Mouse (Mus musculus): ENCODE data around the gene Smg6. TPM values are rescaled to one million over a fixed set of nuclear protein-coding genes. Genes with fewer than 3 reads are reported as not detected.

The Smg6 gene
- polyA plus RNA-seq, 1 experiment from 2014 or later, result 7.7 TPM

- Histone ChIP-seq H3K9ac (no peak overlapping the region), H3K4me3 (no peak overlapping the region), H3K4me1 (0 out of 2 replicates have a peak, but pooled peaks cover 8% of the 10 kb centered on the region), H3K4me2 (no peak overlapping the region), H3K27me3 (replicated peaks) (no peaks in the 10 kb centered on the region), H3K36me3 (peaks cover 8% of the 10 kb centered on the region), H3K9me3 (replicated peaks) (no peaks in the 10 kb centered on the region), H3K27ac (no peak overlapping the region)
- ATAC-seq, result no peak
- WGBS (ENCODE audit: insufficient replicate concordance), result 72% methylated on average over 3 of the region's 3 CpGs
Measured at GRCm38 (mm10) chr11:75034104-75034503, 108.5 kb downstream of the Smg6 start.

DNA sequence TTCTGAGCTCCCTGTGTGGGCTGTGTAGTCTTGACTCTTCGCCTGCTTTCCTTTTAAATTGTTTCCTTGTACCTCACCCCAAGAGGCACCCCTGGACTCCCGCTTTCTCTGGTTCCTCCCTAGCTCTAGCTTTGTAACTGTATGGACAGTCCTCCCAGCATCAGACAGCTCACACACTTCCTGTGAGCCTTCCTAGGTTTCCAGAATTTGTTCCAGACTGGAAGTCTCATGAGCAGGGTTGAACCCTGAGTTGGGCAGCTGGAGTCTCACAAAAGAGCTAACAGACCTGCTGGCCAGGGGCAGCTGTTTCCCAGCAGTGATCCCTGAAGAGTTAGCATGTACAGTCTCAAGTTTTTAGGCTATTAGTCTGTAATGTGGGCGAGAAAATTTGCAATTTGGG is 118.7 kb downstream of the Smg6 start:
- no peaks in the 10 kb centered on the region for H3K9me3 ChIP-seq (replicated peaks)
- H3K36me3 ChIP-seq, result peaks cover 32% of the 10 kb centered on the region
- H3K4me1 ChIP-seq, result peaks cover 11% of the 10 kb centered on the region; the same call in 1 of the 2 replicates
- WGBS (ENCODE audit: insufficient replicate concordance), result 70% methylated on average over 3 of the region's 3 CpGs
- H3K4me2 ChIP-seq, result no peak overlapping the region
- no peak overlapping the region for H3K4me3 ChIP-seq
- no peaks in the 10 kb centered on the region for H3K27me3 ChIP-seq (replicated peaks)
- H3K9ac ChIP-seq, result no peak overlapping the region
- H3K27ac ChIP-seq, result no peak overlapping the region
- ATAC-seq, result no peak

- H3K4me3 ChIP-seq, result no peak overlapping the region
- H3K27me3 ChIP-seq (replicated peaks), result no peaks in the 10 kb centered on the region
- peaks cover 21% of the 10 kb centered on the region for H3K36me3 ChIP-seq
- H3K27ac ChIP-seq, result no peak overlapping the region
- 87% methylated on average over 4 of the region's 4 CpGs for WGBS (ENCODE audit: insufficient replicate concordance)
- no peak for ATAC-seq
- H3K4me2 ChIP-seq, result no peak overlapping the region
- H3K9me3 ChIP-seq (replicated peaks), result no peaks in the 10 kb centered on the region
- peaks cover 25% of the 10 kb centered on the region; the same call in 1 of the 2 replicates for H3K4me1 ChIP-seq
- no peak overlapping the region for H3K9ac ChIP-seq
Measured at GRCm38 (mm10) chr11:75045822-75046221, 120.2 kb downstream of the Smg6 start.

- Histone ChIP-seq H3K4me1 (peaks cover 32% of the 10 kb centered on the region), H3K27ac (no peak overlapping the region), H3K9me3 (replicated peaks) (no peaks in the 10 kb centered on the region), H3K4me2 (no peak overlapping the region), H3K4me3 (no peak overlapping the region), H3K27me3 (replicated peaks) (no peaks in the 10 kb centered on the region), H3K36me3 (peaks cover 14% of the 10 kb centered on the region), H3K9ac (no peak overlapping the region)
- ATAC-seq, result no peak
- WGBS (ENCODE audit: insufficient replicate concordance), result 76% methylated on average over 3 of the region's 3 CpGs
Measured at GRCm38 (mm10) chr11:75046638-75047037, 121.0 kb downstream of the Smg6 start.

DNA sequence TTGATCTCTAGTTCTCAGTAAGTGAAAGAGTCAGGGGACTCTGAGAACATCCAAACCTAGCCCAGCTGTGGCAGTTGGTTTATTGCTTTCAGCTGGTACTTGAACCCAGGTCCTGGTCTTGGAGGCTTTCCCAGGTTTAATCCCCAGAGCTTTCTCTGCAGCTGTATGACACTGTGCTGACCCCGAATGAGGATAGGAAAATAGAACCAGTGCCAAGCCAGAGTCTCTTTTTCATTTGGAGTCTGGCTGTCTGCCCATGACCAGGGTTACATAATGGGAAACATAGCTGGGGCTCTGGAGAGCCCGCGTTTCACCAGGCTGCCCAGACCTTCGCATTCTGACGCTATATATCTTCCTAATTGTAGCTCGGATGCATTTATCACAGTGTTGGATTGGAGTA is 121.4 kb downstream of the Smg6 start:
- peaks cover 37% of the 10 kb centered on the region for H3K4me1 ChIP-seq
- no peak overlapping the region for H3K9ac ChIP-seq
- no peak for ATAC-seq
- no peaks in the 10 kb centered on the region for H3K9me3 ChIP-seq (replicated peaks)
- no peak overlapping the region for H3K4me2 ChIP-seq
- H3K36me3 ChIP-seq, result peaks cover 10% of the 10 kb centered on the region; the same call in 1 of the 2 replicates
- no peak overlapping the region for H3K4me3 ChIP-seq
- H3K27ac ChIP-seq, result no peak overlapping the region
- no peaks in the 10 kb centered on the region for H3K27me3 ChIP-seq (replicated peaks)
- WGBS (ENCODE audit: insufficient replicate concordance), result 86% methylated on average over 6 of the region's 6 CpGs

GRCm38 (mm10) chr11:75047736-75048407 is 122.2 kb downstream of the Smg6 start:
- 80% methylated on average over 7 of the region's 7 CpGs for WGBS (ENCODE audit: insufficient replicate concordance)
- Histone ChIP-seq H3K36me3 (peaks cover 6% of the 10 kb centered on the region; the same call in 1 of the 2 replicates), H3K9ac (no peak overlapping the region), H3K4me1 (peaks cover 45% of the 10 kb centered on the region), H3K9me3 (replicated peaks) (no peaks in the 10 kb centered on the region), H3K27me3 (replicated peaks) (no peaks in the 10 kb centered on the region), H3K4me3 (no peak overlapping the region), H3K27ac (peak overlapping the region; percentile 28; the same call in 1 of the 2 replicates), H3K4me2 (no peak overlapping the region)
- no peak for ATAC-seq

DNA sequence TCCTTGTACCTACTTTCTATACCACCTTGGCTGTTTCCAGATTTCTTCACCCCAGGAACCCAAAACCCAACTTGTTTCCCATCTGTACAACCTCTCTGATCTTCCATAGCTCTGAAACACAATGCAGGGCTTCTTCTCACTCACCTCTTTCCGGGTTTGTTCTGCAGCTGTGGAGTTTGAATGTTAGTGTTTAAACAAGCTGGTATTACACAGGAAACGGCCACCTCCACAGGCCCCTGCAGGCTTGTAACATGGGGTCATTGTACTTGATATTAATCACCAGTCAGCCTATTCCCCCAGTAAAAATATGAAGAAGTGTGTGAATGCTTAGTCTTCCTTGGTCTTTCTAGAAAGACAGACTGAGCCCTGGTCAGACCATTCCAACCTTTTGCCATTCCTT is 123.5 kb downstream of the Smg6 start:
- Histone ChIP-seq H3K36me3 (peaks cover 6% of the 10 kb centered on the region; the same call in 1 of the 2 replicates), H3K4me3 (no peak overlapping the region), H3K9ac (no peak overlapping the region), H3K4me2 (no peak overlapping the region), H3K9me3 (replicated peaks) (no peaks in the 10 kb centered on the region), H3K27me3 (replicated peaks) (no peaks in the 10 kb centered on the region), H3K27ac (no peak overlapping the region), H3K4me1 (peaks cover 48% of the 10 kb centered on the region)
- ATAC-seq, result no peak
- WGBS (ENCODE audit: insufficient replicate concordance), result 57% methylated on average over 2 of the region's 2 CpGs

- H3K27ac ChIP-seq, result no peak overlapping the region
- H3K4me3 ChIP-seq, result no peak overlapping the region
- no peak overlapping the region for H3K4me2 ChIP-seq
- 78% methylated on average over 2 of the region's 2 CpGs for WGBS (ENCODE audit: insufficient replicate concordance)
- ATAC-seq, result no peak
- H3K9me3 ChIP-seq (replicated peaks), result no peaks in the 10 kb centered on the region
- no peak overlapping the region for H3K9ac ChIP-seq
- peaks cover 10% of the 10 kb centered on the region for H3K36me3 ChIP-seq
- no peaks in the 10 kb centered on the region for H3K27me3 ChIP-seq (replicated peaks)
- peaks cover 48% of the 10 kb centered on the region for H3K4me1 ChIP-seq
Measured at GRCm38 (mm10) chr11:75049807-75050206, 124.2 kb downstream of the Smg6 start.

GRCm38 (mm10) chr11:75051239-75051638 is 125.6 kb downstream of the Smg6 start:
- Histone ChIP-seq H3K9ac (no peak overlapping the region), H3K27ac (peak overlapping the region; percentile 27), H3K4me2 (no peak overlapping the region), H3K36me3 (peaks cover 11% of the 10 kb centered on the region), H3K27me3 (replicated peaks) (no peaks in the 10 kb centered on the region), H3K9me3 (replicated peaks) (no peaks in the 10 kb centered on the region), H3K4me3 (no peak overlapping the region), H3K4me1 (peaks cover 48% of the 10 kb centered on the region)
- ATAC-seq, result 0 out of 2 replicates have a peak, but pooled peaks have one; percentile 2
- WGBS (ENCODE audit: insufficient replicate concordance), result 38% methylated on average over 1 of the region's 1 CpGs

- H3K27me3 ChIP-seq (replicated peaks), result no peaks in the 10 kb centered on the region
- no peak overlapping the region for H3K4me2 ChIP-seq
- peaks cover 48% of the 10 kb centered on the region for H3K4me1 ChIP-seq
Measured at GRCm38 (mm10) chr11:75051712-75052550, 126.3 kb downstream of the Smg6 start.

DNA sequence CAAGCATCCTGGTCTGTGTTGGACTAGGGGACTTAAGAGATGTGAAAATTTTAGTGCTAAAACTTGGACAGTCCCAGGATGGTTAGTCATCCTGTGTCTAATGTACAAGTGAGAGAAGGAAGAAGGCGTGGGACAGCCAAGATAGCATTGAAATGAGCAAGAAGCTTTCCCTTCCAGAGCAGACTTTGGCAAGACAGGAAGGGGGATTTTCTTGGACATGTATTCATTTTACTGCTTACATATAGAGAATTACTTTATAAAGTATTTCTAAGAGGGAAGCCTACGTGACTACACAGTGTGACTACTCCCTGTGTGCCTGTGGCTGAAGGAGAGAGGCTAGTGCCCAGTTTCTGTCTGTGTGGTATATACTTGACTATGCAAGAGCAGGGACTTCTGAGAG is 127.4 kb downstream of the Smg6 start:
- Histone ChIP-seq H3K4me1 (peaks cover 45% of the 10 kb centered on the region), H3K9ac (no peak overlapping the region), H3K4me2 (no peak overlapping the region), H3K27ac (no peak overlapping the region), H3K9me3 (replicated peaks) (no peaks in the 10 kb centered on the region), H3K36me3 (peaks cover 12% of the 10 kb centered on the region; the same call in 1 of the 2 replicates), H3K27me3 (replicated peaks) (no peaks in the 10 kb centered on the region), H3K4me3 (no peak overlapping the region)
- ATAC-seq, result no peak
- 66% methylated on average over 2 of the region's 2 CpGs for WGBS (ENCODE audit: insufficient replicate concordance)

More at GRCm38 (mm10) chr11:75051712-75052550, 126.3 kb downstream of the Smg6 start:
- Histone ChIP-seq H3K9ac (no peak overlapping the region), H3K27ac (peak overlapping the region; percentile 48), H3K4me3 (no peak overlapping the region), H3K9me3 (replicated peaks) (no peaks in the 10 kb centered on the region), H3K36me3 (peaks cover 10% of the 10 kb centered on the region; the same call in 1 of the 2 replicates)
- WGBS (ENCODE audit: insufficient replicate concordance), result 51% methylated on average over 13 of the region's 13 CpGs
- peak; percentile 55 for ATAC-seq

- H3K27ac ChIP-seq, result peak overlapping the region; percentile 69
- no peak overlapping the region for H3K4me3 ChIP-seq
- H3K4me2 ChIP-seq, result no peak overlapping the region
- peaks cover 12% of the 10 kb centered on the region; the same call in 1 of the 2 replicates for H3K36me3 ChIP-seq
- 67% methylated on average over 7 of the region's 7 CpGs for WGBS (ENCODE audit: insufficient replicate concordance)
- H3K4me1 ChIP-seq, result peaks cover 42% of the 10 kb centered on the region
- H3K9me3 ChIP-seq (replicated peaks), result no peaks in the 10 kb centered on the region
- H3K27me3 ChIP-seq (replicated peaks), result no peaks in the 10 kb centered on the region
- no peak overlapping the region for H3K9ac ChIP-seq
- ATAC-seq, result no peak
Measured at GRCm38 (mm10) chr11:75053722-75054121, 128.1 kb downstream of the Smg6 start.
